Mouse (Mus musculus): ENCODE measurements around the gene Dot1l. TPM values are rescaled to one million over a fixed set of nuclear protein-coding genes. Genes with fewer than 3 reads are reported as not detected.
A peak's percentile ranks its signal among the peaks of the same experiment; 100 is the strongest.

The Dot1l gene
- polyA plus RNA-seq, 1 experiment = 22.4 TPM

GRCm38 (mm10) chr10:80773816-80774215 lies 18.8 kb downstream of the Dot1l start:
- peak overlapping the region; percentile 48 for H3K27ac ChIP-seq (ENCODE audit: insufficient read depth, low read length)
- H3K4me1 ChIP-seq (ENCODE audit: control insufficient read depth, insufficient read depth, low read length) = peaks cover 33% of the 10 kb centered on the region
- H3K4me3 ChIP-seq (ENCODE audit: insufficient read depth, low read length) = no peak overlapping the region
- no peak for TF ChIP-seq CTCF (IDR thresholded peaks at IDR 0.05; ENCODE audit: borderline replicate concordance, insufficient read depth, low read length)
- TF ChIP-seq POLR2A (IDR thresholded peaks at IDR 0.05; ENCODE audit: low read depth, low read length) = no peak

GRCm38 (mm10) chr10:80774549-80774948 lies 19.5 kb downstream of the Dot1l start:
- H3K27ac ChIP-seq (ENCODE audit: insufficient read depth, low read length) = peak overlapping the region; percentile 48
- peaks cover 33% of the 10 kb centered on the region for H3K4me1 ChIP-seq (ENCODE audit: control insufficient read depth, insufficient read depth, low read length)
- TF ChIP-seq CTCF (IDR thresholded peaks at IDR 0.05; ENCODE audit: borderline replicate concordance, insufficient read depth, low read length) = peak; percentile 95
- TF ChIP-seq POLR2A (IDR thresholded peaks at IDR 0.05; ENCODE audit: low read depth, low read length) = no peak
- no peak overlapping the region for H3K4me3 ChIP-seq (ENCODE audit: insufficient read depth, low read length)

GRCm38 (mm10) chr10:80774981-80775380 lies 20.0 kb downstream of the Dot1l start:
- no peak overlapping the region for H3K27ac ChIP-seq (ENCODE audit: insufficient read depth, low read length)
- no peak for TF ChIP-seq POLR2A (IDR thresholded peaks at IDR 0.05; ENCODE audit: low read depth, low read length)
- TF ChIP-seq CTCF (IDR thresholded peaks at IDR 0.05; ENCODE audit: borderline replicate concordance, insufficient read depth, low read length) = no peak
- peaks cover 33% of the 10 kb centered on the region for H3K4me1 ChIP-seq (ENCODE audit: control insufficient read depth, insufficient read depth, low read length)
- no peak overlapping the region for H3K4me3 ChIP-seq (ENCODE audit: insufficient read depth, low read length)

- no peak overlapping the region for H3K4me3 ChIP-seq (ENCODE audit: insufficient read depth, low read length)
- H3K27ac ChIP-seq (ENCODE audit: insufficient read depth, low read length) = no peak overlapping the region
- peaks cover 33% of the 10 kb centered on the region for H3K4me1 ChIP-seq (ENCODE audit: control insufficient read depth, insufficient read depth, low read length)
- no peak for TF ChIP-seq POLR2A (IDR thresholded peaks at IDR 0.05; ENCODE audit: low read depth, low read length)
Observed at GRCm38 (mm10) chr10:80775731-80776130, 20.7 kb downstream of the Dot1l start.

- Histone ChIP-seq H3K4me1 (ENCODE audit: control insufficient read depth, insufficient read depth, low read length) (peaks cover 33% of the 10 kb centered on the region), H3K27ac (ENCODE audit: insufficient read depth, low read length) (no peak overlapping the region), H3K4me3 (ENCODE audit: insufficient read depth, low read length) (no peak overlapping the region)
- TF ChIP-seq CTCF (IDR thresholded peaks at IDR 0.05; ENCODE audit: borderline replicate concordance, insufficient read depth, low read length) = no peak
- no peak for TF ChIP-seq POLR2A (IDR thresholded peaks at IDR 0.05; ENCODE audit: low read depth, low read length)
Observed at GRCm38 (mm10) chr10:80776358-80776869, 21.4 kb downstream of the Dot1l start.

GRCm38 (mm10) chr10:80777123-80777522 lies 22.1 kb downstream of the Dot1l start:
- no peak for TF ChIP-seq POLR2A (IDR thresholded peaks at IDR 0.05; ENCODE audit: low read depth, low read length)
- no peak for TF ChIP-seq CTCF (IDR thresholded peaks at IDR 0.05; ENCODE audit: borderline replicate concordance, insufficient read depth, low read length)

DNA sequence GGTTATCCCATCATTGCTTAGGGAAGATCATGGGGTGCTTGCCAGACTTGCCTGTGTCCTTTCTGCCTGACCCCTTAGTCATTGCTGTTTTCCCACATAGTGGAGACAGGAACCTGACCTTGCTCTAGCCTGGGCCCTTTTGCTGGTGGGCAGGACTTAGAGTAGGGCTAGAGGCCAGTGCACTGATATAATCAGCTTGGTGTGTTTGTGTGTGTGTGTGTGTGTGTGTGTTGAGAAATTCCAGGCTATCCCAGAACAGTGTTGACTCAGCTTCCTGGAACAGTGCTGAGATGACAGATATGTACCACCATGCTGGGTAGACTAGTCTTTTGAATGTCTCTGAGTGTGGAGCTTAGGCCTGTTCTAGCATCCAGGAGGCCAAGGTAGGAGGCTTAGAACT lies 24.6 kb downstream of the Dot1l start:
- H3K4me3 ChIP-seq (ENCODE audit: insufficient read depth, low read length) = no peak overlapping the region
- H3K27ac ChIP-seq (ENCODE audit: insufficient read depth, low read length) = no peak overlapping the region
- TF ChIP-seq CTCF (IDR thresholded peaks at IDR 0.05; ENCODE audit: borderline replicate concordance, insufficient read depth, low read length) (no peak), POLR2A (IDR thresholded peaks at IDR 0.05; ENCODE audit: low read depth, low read length) (no peak)
- H3K4me1 ChIP-seq (ENCODE audit: control insufficient read depth, insufficient read depth, low read length) = peaks cover 18% of the 10 kb centered on the region

More at GRCm38 (mm10) chr10:80777123-80777522, 22.1 kb downstream of the Dot1l start:
- no peak overlapping the region for H3K4me3 ChIP-seq (ENCODE audit: insufficient read depth, low read length)
- H3K27ac ChIP-seq (ENCODE audit: insufficient read depth, low read length) = no peak overlapping the region
- peaks cover 33% of the 10 kb centered on the region for H3K4me1 ChIP-seq (ENCODE audit: control insufficient read depth, insufficient read depth, low read length)

- no peak overlapping the region for H3K4me3 ChIP-seq (ENCODE audit: insufficient read depth, low read length)
- H3K4me1 ChIP-seq (ENCODE audit: control insufficient read depth, insufficient read depth, low read length) = no peaks in the 10 kb centered on the region
- no peak for TF ChIP-seq CTCF (IDR thresholded peaks at IDR 0.05; ENCODE audit: borderline replicate concordance, insufficient read depth, low read length)
- no peak for TF ChIP-seq POLR2A (IDR thresholded peaks at IDR 0.05; ENCODE audit: low read depth, low read length)
- no peak overlapping the region for H3K27ac ChIP-seq (ENCODE audit: insufficient read depth, low read length)
Observed at GRCm38 (mm10) chr10:80784302-80784701, 29.3 kb downstream of the Dot1l start.

DNA sequence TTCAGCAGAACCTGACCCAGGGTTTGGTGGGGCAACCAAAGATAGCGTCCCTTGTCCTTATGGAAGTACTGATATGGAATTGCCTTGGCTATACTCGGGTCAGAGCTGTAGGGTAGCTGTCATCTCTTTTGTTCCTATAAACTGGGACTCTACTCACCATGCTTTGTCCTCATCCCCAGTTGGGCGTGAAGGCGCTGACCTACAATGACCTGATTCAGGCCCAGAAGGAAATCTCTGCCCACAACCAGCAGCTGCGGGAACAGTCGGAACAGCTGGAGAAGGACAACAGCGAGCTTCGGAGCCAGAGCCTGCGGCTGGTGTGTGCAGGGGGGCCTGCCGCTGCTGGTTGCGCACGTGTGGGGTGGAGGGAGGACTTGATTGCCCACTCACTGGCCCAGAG lies 29.9 kb downstream of the Dot1l start:
- TF ChIP-seq CTCF (IDR thresholded peaks at IDR 0.05; ENCODE audit: borderline replicate concordance, insufficient read depth, low read length) (no peak), POLR2A (IDR thresholded peaks at IDR 0.05; ENCODE audit: low read depth, low read length) (no peak)
- no peak overlapping the region for H3K27ac ChIP-seq (ENCODE audit: insufficient read depth, low read length)
- no peaks in the 10 kb centered on the region for H3K4me1 ChIP-seq (ENCODE audit: control insufficient read depth, insufficient read depth, low read length)
- no peak overlapping the region for H3K4me3 ChIP-seq (ENCODE audit: insufficient read depth, low read length)

GRCm38 (mm10) chr10:80785963-80786362 lies 31.0 kb downstream of the Dot1l start:
- Histone ChIP-seq H3K4me1 (ENCODE audit: control insufficient read depth, insufficient read depth, low read length) (no peaks in the 10 kb centered on the region), H3K27ac (ENCODE audit: insufficient read depth, low read length) (no peak overlapping the region), H3K4me3 (ENCODE audit: insufficient read depth, low read length) (no peak overlapping the region)
- TF ChIP-seq POLR2A (IDR thresholded peaks at IDR 0.05; ENCODE audit: low read depth, low read length) (no peak), CTCF (IDR thresholded peaks at IDR 0.05; ENCODE audit: borderline replicate concordance, insufficient read depth, low read length) (no peak)

DNA sequence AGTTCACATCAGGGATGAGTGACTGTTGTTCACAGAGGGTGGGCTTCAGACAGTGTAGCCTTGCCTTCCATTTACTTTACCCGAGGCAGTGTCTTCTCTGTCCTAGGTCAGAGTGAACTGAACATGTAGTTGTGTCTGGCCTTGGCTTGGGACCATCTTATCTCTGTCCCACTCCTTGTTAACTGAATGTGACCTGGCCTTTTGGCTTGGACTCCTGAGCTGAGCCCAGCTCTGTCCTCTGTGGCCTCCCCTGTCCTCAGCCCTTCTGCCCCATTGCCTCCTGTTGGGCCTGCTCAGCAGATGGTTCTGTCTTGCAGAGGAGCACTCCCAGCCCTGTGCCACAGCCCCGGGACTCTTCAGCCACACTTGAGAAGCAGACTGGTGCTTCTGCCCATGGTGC lies 32.5 kb downstream of the Dot1l start:
- no peak overlapping the region for H3K27ac ChIP-seq (ENCODE audit: insufficient read depth, low read length)
- no peaks in the 10 kb centered on the region for H3K4me1 ChIP-seq (ENCODE audit: control insufficient read depth, insufficient read depth, low read length)
- no peak overlapping the region for H3K4me3 ChIP-seq (ENCODE audit: insufficient read depth, low read length)
- no peak for TF ChIP-seq POLR2A (IDR thresholded peaks at IDR 0.05; ENCODE audit: low read depth, low read length)

Measured in embryonic fibroblast, embryonic 13.5 days (primary cell).